Mouse (Mus musculus) megakaryocyte progenitor cell, adult 5-6 weeks (primary cell): ENCODE results near the gene Smg9. TPM values are rescaled to one million over a fixed set of nuclear protein-coding genes. Genes with fewer than 3 reads are reported as not detected.
A peak's percentile ranks its signal among the peaks of the same experiment; 100 is the strongest.

Experiments
- ATAC-seq: replicated peaks from 2 replicates; pipeline ENCODE4 v1.8.0; 2016; ENCODE audit warnings: mild to moderate bottlenecking, moderate TSS enrichment, inconsistent platforms; ENCODE audit not compliant: poor library complexity
- total RNA-seq, 2 experiments: library from RNA; stranded (forward) in 1 of 2; stranded (reverse) in 1 of 2; fragments of 157-497, 149-512 nt in 1 of 2; fragments of 200-1000 nt in 1 of 2; gene quantifications; 2 replicates each; pipeline versions ENCODE4 v1.2.3 to v1.2.4; 2015 to 2017

The Smg9 gene
- total RNA-seq, 2 experiments from 2014 or later, result 16.0 to 18.1 TPM

DNA sequence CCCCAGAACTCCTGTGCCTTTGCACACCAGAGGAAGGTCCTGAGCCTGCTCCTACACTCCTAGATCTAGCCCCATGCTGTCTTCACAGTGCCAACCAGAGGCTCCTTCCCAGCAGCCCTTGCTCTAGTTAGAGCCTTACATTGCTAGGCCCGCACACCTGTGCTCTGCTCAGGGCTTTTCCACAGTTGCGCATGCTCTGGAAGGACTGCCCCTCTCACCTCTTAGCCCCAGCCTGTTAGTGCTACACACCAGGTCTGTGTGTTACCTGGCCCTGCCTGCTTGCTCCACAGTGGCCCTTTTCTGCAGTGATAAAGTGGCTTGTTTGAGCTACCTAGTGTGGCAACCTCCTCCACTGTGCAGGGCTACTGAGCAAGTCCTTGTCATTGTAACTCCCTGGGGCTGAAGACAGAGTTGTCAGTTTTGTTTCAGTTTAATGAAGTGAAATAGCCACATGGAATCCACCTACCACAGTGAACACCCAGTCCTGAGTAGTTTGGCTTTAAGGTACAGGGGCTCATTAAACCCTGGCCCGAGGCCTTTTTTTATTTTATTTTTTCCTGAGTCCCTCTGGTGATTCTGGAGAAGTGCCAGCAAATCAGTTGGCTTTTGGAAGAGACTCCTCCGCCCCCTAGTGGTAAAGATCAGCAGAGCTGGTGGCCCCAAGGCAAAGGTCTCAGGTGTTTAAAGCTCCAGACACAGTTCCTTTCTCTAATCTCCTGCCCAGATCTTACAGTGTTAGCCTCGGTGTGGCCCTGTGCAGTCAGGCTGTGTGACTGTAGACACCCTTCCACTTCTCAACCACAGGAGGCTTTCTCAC, 7.3 kb downstream of the Smg9 start:
- ATAC-seq, result peak; percentile 73

GRCm38 (mm10) chr7:24408186-24408585, 8.8 kb downstream of the Smg9 start:
- ATAC-seq, result no peak

- ATAC-seq, result no peak
These were observed 10.7 kb downstream of the Smg9 start for GRCm38 (mm10) chr7:24410123-24410522.

DNA sequence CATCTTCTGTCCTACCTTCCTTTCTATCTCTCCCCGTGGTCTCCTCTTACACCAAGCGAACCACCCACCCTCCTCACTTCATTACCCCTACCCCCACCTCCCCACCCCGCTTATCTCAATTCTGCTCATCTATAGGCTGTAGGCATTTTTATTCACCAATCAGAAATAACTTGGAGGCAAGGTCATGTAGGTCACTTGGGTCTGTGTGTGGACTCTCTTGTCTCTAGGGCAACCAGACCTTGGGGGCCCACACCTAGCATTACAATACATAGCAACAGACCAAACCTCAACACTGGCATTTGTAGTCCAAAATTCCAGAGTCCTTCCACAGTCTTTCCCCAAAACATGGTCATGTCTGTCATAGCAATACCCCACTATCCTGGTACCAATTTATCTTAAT, 11.4 kb downstream of the Smg9 start:
- no peak for ATAC-seq

- ATAC-seq, result no peak
These were observed 14.2 kb downstream of the Smg9 start for GRCm38 (mm10) chr7:24413630-24414029.

DNA sequence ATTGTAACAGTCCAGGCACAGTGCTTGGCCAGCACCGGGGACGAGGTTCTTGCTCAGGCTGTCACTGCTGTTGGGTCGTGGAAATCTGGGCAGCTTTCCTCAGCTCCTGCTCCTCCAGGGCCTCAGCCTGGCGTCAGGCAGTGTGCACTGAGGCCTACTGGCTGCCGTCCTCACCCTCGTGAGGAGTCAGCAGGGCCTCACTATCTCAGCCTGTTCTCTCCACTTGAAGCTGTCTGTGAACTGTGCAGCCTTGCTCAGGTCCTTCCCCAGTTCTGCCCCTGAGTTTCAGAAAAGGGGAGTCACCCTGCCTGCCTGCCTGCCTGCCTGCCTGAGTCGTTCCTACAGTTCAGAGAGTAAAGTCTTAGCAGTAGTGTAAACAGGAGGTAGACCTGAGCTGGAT, 15.8 kb downstream of the Smg9 start:
- no peak for ATAC-seq

GRCm38 (mm10) chr7:24419579-24419978, 20.2 kb downstream of the Smg9 start:
- ATAC-seq, result no peak

DNA sequence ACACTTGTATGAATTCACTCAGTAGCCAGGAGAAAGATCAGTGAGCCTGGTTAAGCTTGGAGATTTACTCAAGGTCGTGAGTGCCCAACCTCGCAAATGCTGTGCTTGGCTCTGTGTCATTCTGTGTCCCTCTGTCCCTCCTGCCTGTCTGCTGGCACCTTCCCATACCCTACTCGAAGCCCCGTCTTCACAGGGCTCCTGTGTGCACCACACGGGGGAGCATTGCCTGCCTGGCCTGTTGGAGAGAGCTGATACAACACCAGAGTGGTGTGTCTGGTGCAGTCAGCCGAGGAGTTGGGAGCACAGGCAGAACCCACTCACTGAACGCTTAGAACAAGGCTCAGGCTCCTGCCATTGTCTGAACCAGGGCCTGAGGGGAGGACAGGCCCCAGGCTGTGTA, 22.2 kb downstream of the Smg9 start:
- ATAC-seq, result no peak

DNA sequence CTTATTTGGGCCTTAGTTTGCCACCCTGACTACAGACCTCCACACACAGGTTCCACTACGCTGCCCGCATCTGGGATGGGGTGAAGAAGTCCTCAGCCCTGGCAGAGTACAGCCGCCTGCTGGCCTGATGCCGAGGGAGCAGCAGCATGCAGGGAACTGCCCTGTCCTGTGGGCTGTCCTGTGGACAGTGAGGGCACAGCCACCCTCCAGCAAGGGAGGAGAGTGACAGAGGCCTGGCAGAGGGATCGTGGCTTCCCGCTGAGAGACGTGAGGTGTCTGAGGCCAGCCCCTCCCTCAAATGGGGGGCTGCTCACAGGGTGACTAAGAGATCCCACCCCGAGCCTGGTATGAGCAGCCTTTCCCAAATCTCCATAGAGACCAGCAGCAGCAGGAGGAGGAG, 22.8 kb downstream of the Smg9 start:
- ATAC-seq, result no peak

DNA sequence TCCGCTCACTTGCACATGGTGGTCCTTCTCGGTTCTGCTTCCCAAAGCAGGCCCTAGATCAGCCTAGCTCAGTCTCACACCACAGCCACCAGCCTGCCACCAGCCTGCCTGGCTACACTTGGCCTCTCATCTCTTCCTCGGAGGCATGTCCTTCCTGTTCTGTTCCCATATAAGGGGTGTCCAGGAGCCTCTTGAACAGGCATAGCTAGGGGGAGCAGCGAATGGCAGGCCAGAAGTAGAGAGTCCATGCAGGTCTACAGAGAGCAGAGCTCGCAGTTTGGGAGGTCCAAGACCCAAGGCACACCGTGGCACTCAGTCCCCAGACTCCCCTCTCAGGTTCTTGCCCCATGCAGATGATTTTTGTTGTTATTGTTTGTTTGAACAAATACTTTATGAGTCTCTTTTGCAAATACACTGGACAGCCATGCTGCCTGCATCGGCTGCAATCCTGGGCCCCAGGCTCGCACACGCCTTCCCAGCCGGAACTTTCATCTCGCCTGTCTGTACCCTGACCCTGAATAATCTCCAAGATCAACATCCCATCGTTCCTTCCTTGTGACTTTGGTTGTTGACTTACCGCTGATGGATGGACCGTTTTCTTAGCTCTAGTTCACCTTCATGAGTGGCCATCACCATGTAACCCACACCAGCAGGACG, 23.8 kb downstream of the Smg9 start:
- ATAC-seq, result no peak

DNA sequence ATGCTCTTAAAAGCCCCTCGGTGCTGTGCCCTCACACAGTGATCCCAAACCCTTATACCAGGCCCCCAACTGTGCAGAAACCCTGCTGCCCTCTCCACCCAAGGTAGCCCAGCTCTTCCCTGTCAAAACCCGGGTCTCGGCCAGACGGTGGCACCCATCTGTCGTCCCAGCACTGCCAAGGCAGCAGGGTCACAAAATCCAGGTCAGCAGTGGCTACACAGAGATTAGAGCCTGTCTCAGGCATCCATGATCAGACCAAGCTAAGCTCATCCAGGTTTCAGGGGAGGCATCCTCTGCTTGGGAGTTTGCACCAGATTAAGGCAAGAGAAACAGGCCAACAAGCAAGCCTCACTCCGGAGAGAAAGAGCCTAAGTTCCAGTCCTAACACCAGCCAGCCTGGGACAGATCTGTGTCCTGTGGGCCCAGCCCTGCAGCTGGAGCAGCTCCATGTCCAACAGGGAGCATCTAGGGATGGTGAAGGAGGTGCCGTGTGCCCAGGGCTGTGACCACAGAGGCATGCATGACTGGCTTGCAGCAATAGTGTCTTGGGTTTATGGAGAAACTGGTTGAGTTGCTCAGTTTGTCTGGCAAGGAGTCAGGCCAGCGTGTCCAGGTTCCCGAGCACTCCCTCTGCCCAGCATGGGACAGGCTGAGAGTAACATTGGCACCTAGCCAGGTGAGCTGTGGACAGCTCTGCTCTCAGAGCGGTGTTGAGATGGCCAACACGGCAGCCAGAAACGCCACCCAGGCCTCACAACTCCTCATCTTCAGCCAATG, 24.7 kb downstream of the Smg9 start:
- no peak for ATAC-seq

GRCm38 (mm10) chr7:24425919-24426318, 26.5 kb downstream of the Smg9 start:
- ATAC-seq, result no peak

- ATAC-seq, result no peak
These were observed 27.7 kb downstream of the Smg9 start for GRCm38 (mm10) chr7:24427168-24427567.

GRCm38 (mm10) chr7:24428725-24429124, 29.3 kb downstream of the Smg9 start:
- ATAC-seq, result no peak

GRCm38 (mm10) chr7:24429413-24430112, 30.1 kb downstream of the Smg9 start:
- no peak for ATAC-seq

GRCm38 (mm10) chr7:24430551-24431345, 31.3 kb downstream of the Smg9 start:
- peak; percentile 47 for ATAC-seq

GRCm38 (mm10) chr7:24431713-24432112, 32.3 kb downstream of the Smg9 start:
- ATAC-seq, result no peak

DNA sequence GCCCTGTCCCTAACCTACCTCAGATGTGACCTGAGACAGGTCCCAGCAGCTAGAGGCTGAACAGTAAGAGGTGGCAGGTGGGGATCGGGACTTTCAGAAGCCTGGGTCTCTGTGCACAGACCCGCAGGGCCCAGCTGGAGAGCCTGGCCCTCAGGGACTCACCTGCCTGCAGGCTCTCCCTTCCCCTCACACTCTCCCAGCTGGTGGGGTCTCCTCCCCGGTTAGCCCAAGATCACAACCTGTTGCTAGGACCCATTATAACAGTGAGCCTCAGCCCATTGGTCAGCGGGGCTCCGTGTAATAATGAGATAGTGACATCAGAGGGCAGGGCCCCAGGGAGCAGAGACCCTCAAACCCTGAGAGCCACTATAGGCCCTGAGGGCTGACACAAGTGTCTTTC, 35.9 kb downstream of the Smg9 start:
- ATAC-seq, result no peak

DNA sequence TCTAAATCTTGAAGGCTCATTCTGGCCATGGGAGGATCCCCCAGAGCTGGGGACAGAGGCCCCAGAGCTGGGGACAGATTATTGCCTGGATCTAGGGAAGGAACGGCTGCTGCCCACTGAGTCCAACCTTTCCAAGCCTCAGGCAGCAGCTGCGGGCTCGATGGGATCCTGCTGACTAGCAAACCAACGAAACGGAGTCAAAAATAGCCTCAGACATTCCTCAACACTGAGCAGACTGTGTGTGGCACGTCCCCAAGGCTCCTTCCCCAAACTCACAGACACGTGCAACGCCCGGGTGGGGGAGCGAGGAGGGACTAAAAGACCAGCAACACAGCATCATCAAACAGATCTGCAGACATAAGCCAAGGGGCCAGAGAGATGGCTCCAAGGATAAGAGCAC, 38.6 kb downstream of the Smg9 start:
- no peak for ATAC-seq

GRCm38 (mm10) chr7:24439191-24439590, 39.8 kb downstream of the Smg9 start:
- ATAC-seq, result no peak
